Mouse (Mus musculus) hematopoietic stem cell, adult 5-6 weeks (primary cell): ENCODE measurements around the gene Npas4. TPM values are rescaled to one million over a fixed set of nuclear protein-coding genes. Genes with fewer than 3 reads are reported as not detected.
"Not testable (repeated sequence)": the region's sequence is repeated elsewhere in the genome, so short reads cannot be mapped to it uniquely, and the experiment has no call there.

Experiments used
- ATAC-seq, 2 experiments: fragments of 125-278 bp in 1 of 2; replicated peaks in 1 of 2; 2 replicates each; pipeline ENCODE4 v1.8.0; 2016 to 2017; ENCODE audit warnings: inconsistent platforms in 2 of 2, mild to moderate bottlenecking in 2 of 2, moderate number of reproducible peaks in 2 of 2, low read depth in 1 of 2, moderate TSS enrichment in 1 of 2; ENCODE audit not compliant: low FRiP score in 2 of 2, poor library complexity in 2 of 2, severe bottlenecking in 2 of 2, insufficient read depth in 1 of 2, low TSS enrichment in 1 of 2
- total RNA-seq: library from RNA; stranded (forward); fragments of 172-1452, 232-1000 nt; gene quantifications from 2 replicates; pipeline ENCODE4 v1.2.3, GENCODE M21; 2017

The Npas4 gene
- total RNA-seq, 1 experiment from 2014 or later, result not detected

GRCm38 (mm10) chr19:5001666-5002406 lies 11.7 kb upstream of the Npas4 start:
- ATAC-seq, result peak; percentile 71 to 73

GRCm38 (mm10) chr19:4999445-5000140 lies 9.5 kb upstream of the Npas4 start:
- ATAC-seq, result no peak

GRCm38 (mm10) chr19:4994043-4994442 lies 3.9 kb upstream of the Npas4 start:
- ATAC-seq, result no peak

GRCm38 (mm10) chr19:4992904-4993303 lies 2.8 kb upstream of the Npas4 start:
- ATAC-seq, result peak; percentile 30 to 49; a peak in 3 of 4 replicates

GRCm38 (mm10) chr19:4992371-4992770 lies 2.3 kb upstream of the Npas4 start:
- ATAC-seq, result no peak

- no peak for ATAC-seq
These were observed 600 bp upstream of the Npas4 start for GRCm38 (mm10) chr19:4990716-4991115.

- ATAC-seq, result no peak
These were observed 471 bp downstream of the Npas4 start for GRCm38 (mm10) chr19:4989434-4990255.

GRCm38 (mm10) chr19:4989013-4989412 lies 1.1 kb downstream of the Npas4 start:
- peak; percentile 70 to 85 for ATAC-seq

- 0 out of 4 replicates have a peak, but pooled peaks of 1 of the 2 experiments have one; percentile 21 for ATAC-seq
These were observed 8.3 kb downstream of the Npas4 start for GRCm38 (mm10) chr19:4981767-4982166.

- peak in 1 of 2 experiments; percentile 64; a peak in 1 of 4 replicates for ATAC-seq
These were observed 21.9 kb downstream of the Npas4 start for GRCm38 (mm10) chr19:4968236-4968635.

- peak; percentile 98 to 99 for ATAC-seq
These were observed 28.1 kb downstream of the Npas4 start, which contains the start of gene Mrpl11 for GRCm38 (mm10) chr19:4961928-4962601. Mrpl11 (plus strand) TSS chr19:4962147.

GRCm38 (mm10) chr19:4948641-4949040 lies 41.5 kb downstream of the Npas4 start:
- not testable (repeated sequence) for ATAC-seq

- no peak for ATAC-seq
These were observed 44.6 kb downstream of the Npas4 start for GRCm38 (mm10) chr19:4945540-4945939.

- no peak; a peak in 1 of 4 replicates for ATAC-seq
These were observed 46.9 kb downstream of the Npas4 start for GRCm38 (mm10) chr19:4943253-4943588.

- peak; percentile 68 to 69 for ATAC-seq
These were observed 47.4 kb downstream of the Npas4 start, which contains the start of gene Peli3 for GRCm38 (mm10) chr19:4942551-4943252. Peli3 (minus strand) TSS chr19:4943127.

- ATAC-seq, result peak in 1 of 2 experiments; percentile 21; a peak in 1 of 4 replicates
These were observed 52.4 kb downstream of the Npas4 start for GRCm38 (mm10) chr19:4937444-4938310.
